Mouse (Mus musculus): ENCODE data around the gene Atp2b4. TPM values are rescaled to one million over a fixed set of nuclear protein-coding genes. Genes with fewer than 3 reads are reported as not detected.

The Atp2b4 gene
- polyA plus RNA-seq, 1 experiment: 37.2 TPM

GRCm38 (mm10) chr1:133826193-133826592 lies 25.4 kb upstream of the Atp2b4 start:
- no peak overlapping the region for H3K27ac ChIP-seq (ENCODE audit: insufficient read depth, low read length)
- no peak for TF ChIP-seq POLR2A (IDR thresholded peaks at IDR 0.05; ENCODE audit: low read depth, low read length)
- TF ChIP-seq CTCF (IDR thresholded peaks at IDR 0.05; ENCODE audit: borderline replicate concordance, insufficient read depth, low read length): no peak
- H3K4me1 ChIP-seq (ENCODE audit: control insufficient read depth, insufficient read depth, low read length): no peaks in the 10 kb centered on the region
- H3K4me3 ChIP-seq (ENCODE audit: insufficient read depth, low read length): no peak overlapping the region

- Histone ChIP-seq H3K27ac (ENCODE audit: insufficient read depth, low read length) (no peak overlapping the region), H3K4me1 (ENCODE audit: control insufficient read depth, insufficient read depth, low read length) (no peaks in the 10 kb centered on the region), H3K4me3 (ENCODE audit: insufficient read depth, low read length) (no peak overlapping the region)
- TF ChIP-seq POLR2A (IDR thresholded peaks at IDR 0.05; ENCODE audit: low read depth, low read length): no peak
- TF ChIP-seq CTCF (IDR thresholded peaks at IDR 0.05; ENCODE audit: borderline replicate concordance, insufficient read depth, low read length): no peak
Measured at GRCm38 (mm10) chr1:133825543-133825942, 24.7 kb upstream of the Atp2b4 start.

GRCm38 (mm10) chr1:133825140-133825539 lies 24.3 kb upstream of the Atp2b4 start:
- Histone ChIP-seq H3K27ac (ENCODE audit: insufficient read depth, low read length) (no peak overlapping the region), H3K4me1 (ENCODE audit: control insufficient read depth, insufficient read depth, low read length) (no peaks in the 10 kb centered on the region), H3K4me3 (ENCODE audit: insufficient read depth, low read length) (no peak overlapping the region)
- TF ChIP-seq POLR2A (IDR thresholded peaks at IDR 0.05; ENCODE audit: low read depth, low read length): no peak
- no peak for TF ChIP-seq CTCF (IDR thresholded peaks at IDR 0.05; ENCODE audit: borderline replicate concordance, insufficient read depth, low read length)

GRCm38 (mm10) chr1:133821144-133821543 lies 20.3 kb upstream of the Atp2b4 start:
- Histone ChIP-seq H3K4me1 (ENCODE audit: control insufficient read depth, insufficient read depth, low read length) (no peaks in the 10 kb centered on the region), H3K27ac (ENCODE audit: insufficient read depth, low read length) (no peak overlapping the region), H3K4me3 (ENCODE audit: insufficient read depth, low read length) (no peak overlapping the region)
- TF ChIP-seq POLR2A (IDR thresholded peaks at IDR 0.05; ENCODE audit: low read depth, low read length) (no peak), CTCF (IDR thresholded peaks at IDR 0.05; ENCODE audit: borderline replicate concordance, insufficient read depth, low read length) (no peak)

- TF ChIP-seq POLR2A (IDR thresholded peaks at IDR 0.05; ENCODE audit: low read depth, low read length): no peak
- no peak for TF ChIP-seq CTCF (IDR thresholded peaks at IDR 0.05; ENCODE audit: borderline replicate concordance, insufficient read depth, low read length)
- peaks cover 4% of the 10 kb centered on the region; the same call in 1 of the 2 replicates for H3K4me1 ChIP-seq (ENCODE audit: control insufficient read depth, insufficient read depth, low read length)
- H3K27ac ChIP-seq (ENCODE audit: insufficient read depth, low read length): no peak overlapping the region
- H3K4me3 ChIP-seq (ENCODE audit: insufficient read depth, low read length): no peak overlapping the region
Measured at GRCm38 (mm10) chr1:133820100-133820499, 19.3 kb upstream of the Atp2b4 start.

GRCm38 (mm10) chr1:133818531-133818930 lies 17.7 kb upstream of the Atp2b4 start:
- Histone ChIP-seq H3K4me1 (ENCODE audit: control insufficient read depth, insufficient read depth, low read length) (peaks cover 4% of the 10 kb centered on the region; the same call in 1 of the 2 replicates), H3K27ac (ENCODE audit: insufficient read depth, low read length) (no peak overlapping the region), H3K4me3 (ENCODE audit: insufficient read depth, low read length) (no peak overlapping the region)
- TF ChIP-seq POLR2A (IDR thresholded peaks at IDR 0.05; ENCODE audit: low read depth, low read length): no peak
- TF ChIP-seq CTCF (IDR thresholded peaks at IDR 0.05; ENCODE audit: borderline replicate concordance, insufficient read depth, low read length): no peak

GRCm38 (mm10) chr1:133815747-133816491 lies 15.1 kb upstream of the Atp2b4 start:
- no peak overlapping the region for H3K4me3 ChIP-seq (ENCODE audit: insufficient read depth, low read length)
- no peak for TF ChIP-seq CTCF (IDR thresholded peaks at IDR 0.05; ENCODE audit: borderline replicate concordance, insufficient read depth, low read length)
- no peak for TF ChIP-seq POLR2A (IDR thresholded peaks at IDR 0.05; ENCODE audit: low read depth, low read length)
- H3K4me1 ChIP-seq (ENCODE audit: control insufficient read depth, insufficient read depth, low read length): peaks cover 4% of the 10 kb centered on the region; the same call in 1 of the 2 replicates
- H3K27ac ChIP-seq (ENCODE audit: insufficient read depth, low read length): no peak overlapping the region

- TF ChIP-seq CTCF (IDR thresholded peaks at IDR 0.05; ENCODE audit: borderline replicate concordance, insufficient read depth, low read length): no peak
- no peak for TF ChIP-seq POLR2A (IDR thresholded peaks at IDR 0.05; ENCODE audit: low read depth, low read length)
- H3K4me1 ChIP-seq (ENCODE audit: control insufficient read depth, insufficient read depth, low read length): no peaks in the 10 kb centered on the region
- H3K4me3 ChIP-seq (ENCODE audit: insufficient read depth, low read length): no peak overlapping the region
- no peak overlapping the region for H3K27ac ChIP-seq (ENCODE audit: insufficient read depth, low read length)
Measured at GRCm38 (mm10) chr1:133809376-133809775, 8.5 kb upstream of the Atp2b4 start.

- Histone ChIP-seq H3K27ac (ENCODE audit: insufficient read depth, low read length) (no peak overlapping the region), H3K4me1 (ENCODE audit: control insufficient read depth, insufficient read depth, low read length) (no peaks in the 10 kb centered on the region), H3K4me3 (ENCODE audit: insufficient read depth, low read length) (no peak overlapping the region)
- TF ChIP-seq CTCF (IDR thresholded peaks at IDR 0.05; ENCODE audit: borderline replicate concordance, insufficient read depth, low read length) (no peak), POLR2A (IDR thresholded peaks at IDR 0.05; ENCODE audit: low read depth, low read length) (no peak)
Measured at GRCm38 (mm10) chr1:133808020-133808419, 7.2 kb upstream of the Atp2b4 start.

- H3K4me3 ChIP-seq (ENCODE audit: insufficient read depth, low read length): no peak overlapping the region
- no peak for TF ChIP-seq POLR2A (IDR thresholded peaks at IDR 0.05; ENCODE audit: low read depth, low read length)
- TF ChIP-seq CTCF (IDR thresholded peaks at IDR 0.05; ENCODE audit: borderline replicate concordance, insufficient read depth, low read length): no peak
- no peaks in the 10 kb centered on the region for H3K4me1 ChIP-seq (ENCODE audit: control insufficient read depth, insufficient read depth, low read length)
- H3K27ac ChIP-seq (ENCODE audit: insufficient read depth, low read length): no peak overlapping the region
Measured at GRCm38 (mm10) chr1:133801743-133802142, 902 bp upstream of the Atp2b4 start.
